Mouse (Mus musculus): ENCODE measurements around the gene Ppil1. TPM values are rescaled to one million over a fixed set of nuclear protein-coding genes. Genes with fewer than 3 reads are reported as not detected.
"Not testable (repeated sequence)": the region's sequence is repeated elsewhere in the genome, so short reads cannot be mapped to it uniquely, and the experiment has no call there.

Ppil1 gene
- total and polyA plus RNA-seq, 3 experiments, result 115 to 135 (median 122) TPM

DNA sequence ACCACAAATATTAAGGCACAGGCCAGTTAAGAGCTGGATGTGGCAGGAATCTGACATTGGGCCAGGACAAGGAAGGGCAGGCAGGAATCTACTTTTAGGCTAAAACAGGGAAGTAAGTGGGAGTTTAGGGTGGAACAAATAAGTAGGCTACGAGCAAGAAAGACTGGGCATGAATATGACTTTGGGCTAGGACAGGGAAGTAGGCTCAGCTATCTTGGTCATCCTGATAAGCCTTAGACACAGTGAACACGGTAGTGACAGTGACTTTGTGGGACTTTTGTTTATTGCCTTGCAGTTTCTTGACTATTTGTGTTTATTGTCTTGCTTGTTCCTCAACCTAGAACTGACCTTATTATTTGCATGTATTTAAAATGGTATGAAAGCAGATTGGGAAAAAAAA, 10.8 kb downstream of the Ppil1 start:
- peaks cover 0 to 3% of the 10 kb centered on the region in 2 experiments; a peak in 1 of 4 replicates for H3K4me1 ChIP-seq (ENCODE audit: control insufficient read depth in 1 of 2, insufficient read depth in 2 of 2, low read length in 2 of 2)
- no peaks in the 10 kb centered on the region for H3K9me3 ChIP-seq (replicated peaks; ENCODE audit: insufficient read depth, low read length)
- TF ChIP-seq GATA1 (IDR thresholded peaks at IDR 0.05; ENCODE audit: low read depth, low read length) (peak; percentile 77), ZC3H11A (IDR thresholded peaks at IDR 0.05; ENCODE audit: low read depth, low read length) (no peak)
- no peak overlapping the region for H3K9ac ChIP-seq (ENCODE audit: control insufficient read depth, low read depth, low read length, poor library complexity, severe bottlenecking)
- H3K4me3 ChIP-seq (ENCODE audit: control insufficient read depth in 1 of 2, insufficient read depth in 1 of 2, low read depth in 2 of 2, low read length in 2 of 2), result no peak overlapping the region
- H3K79me2 ChIP-seq (ENCODE audit: control insufficient read depth, insufficient read depth, low read length, poor library complexity), result peaks cover 12% of the 10 kb centered on the region
- H3K27ac ChIP-seq (ENCODE audit: control insufficient read depth, low read depth, low read length), result no peak overlapping the region
- H3K27me3 ChIP-seq (ENCODE audit: control insufficient read depth in 1 of 2, insufficient read depth in 2 of 2, low read length in 2 of 2), result no peaks in the 10 kb centered on the region
- peaks cover 2 to 7% of the 10 kb centered on the region in 2 experiments; a peak in 3 of 4 replicates for H3K36me3 ChIP-seq (ENCODE audit: control insufficient read depth in 1 of 2, insufficient read depth in 2 of 2, low read length in 2 of 2)
- peak; percentile 53 for DNase-seq (ENCODE audit: low read depth, low spot score)

DNA sequence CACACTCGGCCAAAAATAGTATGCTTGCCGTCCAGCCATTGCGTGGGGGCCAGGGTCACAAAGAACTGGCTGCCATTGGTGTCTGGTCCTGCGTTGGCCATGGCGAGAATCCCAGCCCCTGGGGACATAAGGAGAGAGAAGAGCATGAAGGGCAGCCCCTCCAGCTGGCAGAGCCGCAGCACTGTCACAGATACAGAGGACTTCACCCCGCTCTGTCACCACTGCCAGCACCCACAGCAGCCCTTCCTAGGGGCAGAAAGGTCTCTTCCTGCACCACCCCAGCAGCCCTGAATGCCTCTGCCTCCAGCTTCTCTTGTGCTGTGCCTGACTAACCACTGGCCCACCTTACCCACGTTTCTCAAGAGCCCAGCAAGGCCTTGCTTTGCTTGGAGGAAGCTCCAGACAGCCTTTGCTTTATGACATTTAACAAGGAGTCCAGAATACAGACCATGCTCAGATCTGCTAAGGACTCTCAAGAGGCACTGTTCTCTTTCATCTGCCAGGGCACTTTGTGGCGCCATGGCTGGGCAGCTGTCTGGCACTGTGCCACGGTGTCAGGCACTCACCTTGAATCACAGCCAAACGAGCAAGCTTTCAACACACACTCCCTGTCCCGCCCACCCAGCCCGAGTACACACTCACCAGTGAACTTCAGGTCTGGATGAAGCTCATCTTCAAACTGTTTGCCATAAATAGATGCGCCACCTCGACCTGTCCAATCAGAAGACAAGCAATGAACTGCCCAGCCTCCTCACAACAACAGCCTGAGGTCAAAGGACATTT, 12.2 kb downstream of the Ppil1 start:
- DNase-seq (ENCODE audit: low read depth, low spot score), result no peak
- Histone ChIP-seq H3K36me3 (ENCODE audit: control insufficient read depth in 1 of 2, insufficient read depth in 2 of 2, low read length in 2 of 2) (peaks cover 0 to 3% of the 10 kb centered on the region in 2 experiments; a peak in 2 of 4 replicates), H3K9ac (ENCODE audit: control insufficient read depth, low read depth, low read length, poor library complexity, severe bottlenecking) (no peak overlapping the region), H3K27me3 (ENCODE audit: control insufficient read depth in 1 of 2, insufficient read depth in 2 of 2, low read length in 2 of 2) (no peaks in the 10 kb centered on the region), H3K27ac (ENCODE audit: control insufficient read depth, low read depth, low read length) (no peak overlapping the region), H3K9me3 (replicated peaks; ENCODE audit: insufficient read depth, low read length) (no peaks in the 10 kb centered on the region), H3K4me3 (ENCODE audit: control insufficient read depth in 1 of 2, insufficient read depth in 1 of 2, low read depth in 2 of 2, low read length in 2 of 2) (no peak overlapping the region), H3K4me1 (ENCODE audit: control insufficient read depth in 1 of 2, insufficient read depth in 2 of 2, low read length in 2 of 2) (no peaks in the 10 kb centered on the region; a peak in 1 of 4 replicates), H3K79me2 (ENCODE audit: control insufficient read depth, insufficient read depth, low read length, poor library complexity) (no peaks in the 10 kb centered on the region; the same call in 1 of the 2 replicates)
- TF ChIP-seq GABPA (IDR thresholded peaks at IDR 0.05; ENCODE audit: low read depth, low read length), result no peak
- no peak for TF ChIP-seq BHLHE40 (IDR thresholded peaks at IDR 0.05; ENCODE audit: borderline replicate concordance, low read depth, low read length)
- TF ChIP-seq CHD1 (IDR thresholded peaks at IDR 0.05; ENCODE audit: low read depth, low read length), result no peak
- TF ChIP-seq UBTF (IDR thresholded peaks at IDR 0.05; ENCODE audit: borderline replicate concordance, insufficient read depth, low read depth, low read length), result no peak
- no peak for TF ChIP-seq TAL1 (IDR thresholded peaks at IDR 0.05; ENCODE audit: low read length)

DNA sequence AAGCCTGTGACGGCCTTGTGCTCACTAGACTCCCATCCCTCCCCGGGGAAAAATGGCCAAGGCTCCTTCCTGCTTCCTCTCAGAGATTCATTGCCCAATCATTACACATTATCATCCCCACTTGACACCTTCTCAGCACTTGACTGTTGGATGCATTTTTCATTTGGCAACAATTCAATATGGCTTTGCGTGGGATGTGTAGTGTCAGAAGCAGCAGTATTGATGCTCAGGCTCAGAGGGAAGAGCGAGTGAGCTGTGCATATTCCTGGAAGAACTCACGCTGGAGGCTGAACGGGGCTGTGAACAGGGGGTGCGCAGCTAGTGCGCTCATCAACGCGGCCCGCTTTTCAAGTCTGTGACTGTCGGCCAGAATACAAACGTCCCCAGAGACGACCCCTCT, 13.0 kb downstream of the Ppil1 start:
- H3K4me1 ChIP-seq (ENCODE audit: control insufficient read depth in 1 of 2, insufficient read depth in 2 of 2, low read length in 2 of 2); H3K9ac ChIP-seq (ENCODE audit: control insufficient read depth, low read depth, low read length, poor library complexity, severe bottlenecking); H3K9me3 ChIP-seq (replicated peaks; ENCODE audit: insufficient read depth, low read length); H3K4me3 ChIP-seq (ENCODE audit: control insufficient read depth in 1 of 2, insufficient read depth in 1 of 2, low read depth in 2 of 2, low read length in 2 of 2); H3K79me2 ChIP-seq (ENCODE audit: control insufficient read depth, insufficient read depth, low read length, poor library complexity); H3K27me3 ChIP-seq (ENCODE audit: control insufficient read depth in 1 of 2, insufficient read depth in 2 of 2, low read length in 2 of 2); H3K36me3 ChIP-seq (ENCODE audit: control insufficient read depth in 1 of 2, insufficient read depth in 2 of 2, low read length in 2 of 2); DNase-seq (ENCODE audit: low read depth, low spot score); H3K27ac ChIP-seq (ENCODE audit: control insufficient read depth, low read depth, low read length): not testable (repeated sequence)

All from MEL (cell line).